Mouse (Mus musculus) lung, embryonic 16.5 days (tissue): Measurements from ENCODE around the gene Celsr1. TPM values are rescaled to one million over a fixed set of nuclear protein-coding genes. Genes with fewer than 3 reads are reported as not detected.

ENCODE experiments used
- ATAC-seq: fragments of 200-750 bp; cut with Nextera tagmentation; 2 replicates; pipeline ENCODE4 v1.8.0; 2017; ENCODE audit warnings: low read depth, mild to moderate bottlenecking, moderate library complexity
- H3K27ac ChIP-seq: fragments of 300-500 bp; sonication (generic); 2 replicates; pipeline ENCODE4 v1.5.1; 2014; ENCODE audit warnings: mild to moderate bottlenecking, control low read depth, low read length
- H3K27me3 ChIP-seq: fragments of 300-500 bp; sonication (generic); 2 replicates; pipeline ENCODE4 v1.6.1; 2014; ENCODE audit warnings: low read depth, low read length, mixed read lengths; ENCODE audit not compliant: control insufficient read depth, insufficient read depth
- H3K36me3 ChIP-seq: fragments of 300-500 bp; sonication (generic); 2 replicates; pipeline ENCODE4 v1.6.1; 2014; ENCODE audit warnings: low read length; ENCODE audit not compliant: control insufficient read depth, insufficient read depth
- H3K4me1 ChIP-seq: fragments of 300-500 bp; sonication (generic); replicated peaks from 2 replicates; pipeline ENCODE4 v1.6.1; 2014; ENCODE audit warnings: low read length, mixed read lengths; ENCODE audit not compliant: control insufficient read depth, insufficient read depth
- H3K4me2 ChIP-seq: fragments of 300-500 bp; sonication (generic); 2 replicates; pipeline ENCODE4 v1.6.1; 2014; ENCODE audit warnings: low read depth, low read length, control low read depth
- H3K4me3 ChIP-seq: fragments of 300-500 bp; sonication (generic); 2 replicates; pipeline ENCODE4 v1.5.1; 2014; ENCODE audit warnings: mild to moderate bottlenecking, low read length, control low read depth
- H3K9ac ChIP-seq: fragments of 300-500 bp; sonication (generic); 2 replicates; pipeline ENCODE4 v1.6.1; 2014; ENCODE audit warnings: low read length, control low read depth
- H3K9me3 ChIP-seq: fragments of 300-500 bp; sonication (generic); 2 replicates; pipeline ENCODE4 v1.6.1; 2016; ENCODE audit warnings: low read length; ENCODE audit not compliant: control insufficient read depth
- WGBS: fragments of 180-500 bp; shearing (Covaris S2); extraction: QIAGEN DNeasy Blood & Tissue Kit; methylation state at CpG from one replicate; pipeline ENCODE4 v1.1.7; 2014; 5-methylcytosine and 5-hydroxymethylcytosine counted together
- polyA plus RNA-seq: library from polyadenylated mRNA; unstranded; fragments of >200 nt; fragmentation: Nextera tagmentation; extraction: Ambion mirVana; gene quantifications from 2 replicates; pipeline ENCODE4 v1.2.1, GENCODE M21; 2015

Gene Celsr1
- polyA plus RNA-seq, 1 experiment from 2014 or later = 3.6 TPM

DNA sequence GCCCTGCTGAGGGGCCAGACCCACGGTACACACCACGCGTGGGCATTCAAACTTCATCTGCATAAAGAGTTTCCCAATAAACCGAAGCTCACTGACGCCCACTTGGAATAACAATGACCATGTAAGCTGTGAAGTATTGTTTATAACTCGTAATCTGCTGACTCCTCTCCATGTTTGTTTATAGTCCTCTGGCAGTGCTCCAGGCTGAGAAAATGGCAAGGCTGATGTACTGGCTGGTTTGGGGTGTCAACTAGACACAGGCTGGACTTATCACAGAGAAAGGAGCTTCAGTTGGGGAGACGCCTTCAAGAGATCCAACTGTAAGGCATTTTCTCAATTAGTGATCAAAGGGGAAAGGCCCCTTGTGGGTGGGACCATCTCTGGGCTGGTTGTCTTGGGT lies 18.6 kb downstream of the Celsr1 start:
- Histone ChIP-seq H3K4me1 (peaks cover 19% of the 10 kb centered on the region), H3K9me3 (peaks cover 7% of the 10 kb centered on the region; the same call in 1 of the 2 replicates), H3K27me3 (no peaks in the 10 kb centered on the region), H3K9ac (no peak overlapping the region), H3K4me2 (no peak overlapping the region), H3K27ac (no peak overlapping the region), H3K36me3 (peaks cover 3% of the 10 kb centered on the region; the same call in 1 of the 2 replicates), H3K4me3 (no peak overlapping the region)
- ATAC-seq = no peak
- WGBS = 48% methylated on average over 7 of the region's 7 CpGs

GRCm38 (mm10) chr15:86013656-86014055 lies 19.9 kb downstream of the Celsr1 start:
- no peak overlapping the region for H3K9ac ChIP-seq
- H3K27me3 ChIP-seq = no peaks in the 10 kb centered on the region
- ATAC-seq = no peak
- peaks cover 17% of the 10 kb centered on the region for H3K4me1 ChIP-seq
- no peak overlapping the region for H3K4me3 ChIP-seq
- 48% methylated on average over 10 of the region's 10 CpGs for WGBS
- H3K27ac ChIP-seq = no peak overlapping the region
- no peaks in the 10 kb centered on the region for H3K36me3 ChIP-seq
- 0 out of 2 replicates have a peak, but pooled peaks cover 2% of the 10 kb centered on the region for H3K9me3 ChIP-seq
- no peak overlapping the region for H3K4me2 ChIP-seq

- no peak overlapping the region for H3K4me2 ChIP-seq
- no peak overlapping the region for H3K4me3 ChIP-seq
- 41% methylated on average over 2 of the region's 2 CpGs for WGBS
Measured at GRCm38 (mm10) chr15:86013130-86013529, 20.4 kb downstream of the Celsr1 start.

DNA sequence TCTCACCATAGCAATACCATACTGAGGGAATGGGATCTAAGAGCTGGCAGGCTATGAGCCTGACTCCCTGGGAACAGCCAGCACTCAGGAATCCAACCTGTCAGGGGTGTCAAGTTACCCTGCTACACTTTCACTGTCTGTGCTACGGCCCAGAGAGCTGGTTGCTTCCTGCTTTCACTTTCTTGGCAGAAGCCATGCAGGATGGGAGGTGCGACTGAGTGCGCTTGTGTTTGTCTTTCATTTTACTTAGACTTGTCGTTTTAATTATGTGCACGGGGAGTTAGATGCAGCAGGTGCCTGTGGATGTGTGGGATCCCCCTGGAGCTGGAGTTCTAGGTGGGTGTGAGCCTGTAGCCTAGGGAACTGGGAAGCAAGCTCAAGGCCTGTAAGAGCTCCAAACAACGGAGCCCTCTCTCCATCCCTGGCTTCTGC lies 25.9 kb downstream of the Celsr1 start:
- peak overlapping the region; percentile 35 for H3K4me2 ChIP-seq
- H3K9ac ChIP-seq = no peak overlapping the region
- no peaks in the 10 kb centered on the region for H3K9me3 ChIP-seq
- ATAC-seq = peak; percentile 82
- no peaks in the 10 kb centered on the region for H3K27me3 ChIP-seq
- H3K4me3 ChIP-seq = no peak overlapping the region
- H3K27ac ChIP-seq = peak overlapping the region; percentile 56
- no peaks in the 10 kb centered on the region for H3K36me3 ChIP-seq
- peaks cover 25% of the 10 kb centered on the region for H3K4me1 ChIP-seq
- 5% methylated on average over 6 of the region's 6 CpGs for WGBS

More at GRCm38 (mm10) chr15:86013130-86013529, 20.4 kb downstream of the Celsr1 start:
- 0 out of 2 replicates have a peak, but pooled peaks cover 2% of the 10 kb centered on the region for H3K9me3 ChIP-seq
- no peak overlapping the region for H3K9ac ChIP-seq
- H3K36me3 ChIP-seq = no peaks in the 10 kb centered on the region
- ATAC-seq = no peak
- H3K27ac ChIP-seq = no peak overlapping the region
- no peaks in the 10 kb centered on the region for H3K27me3 ChIP-seq
- H3K4me1 ChIP-seq = peaks cover 19% of the 10 kb centered on the region

DNA sequence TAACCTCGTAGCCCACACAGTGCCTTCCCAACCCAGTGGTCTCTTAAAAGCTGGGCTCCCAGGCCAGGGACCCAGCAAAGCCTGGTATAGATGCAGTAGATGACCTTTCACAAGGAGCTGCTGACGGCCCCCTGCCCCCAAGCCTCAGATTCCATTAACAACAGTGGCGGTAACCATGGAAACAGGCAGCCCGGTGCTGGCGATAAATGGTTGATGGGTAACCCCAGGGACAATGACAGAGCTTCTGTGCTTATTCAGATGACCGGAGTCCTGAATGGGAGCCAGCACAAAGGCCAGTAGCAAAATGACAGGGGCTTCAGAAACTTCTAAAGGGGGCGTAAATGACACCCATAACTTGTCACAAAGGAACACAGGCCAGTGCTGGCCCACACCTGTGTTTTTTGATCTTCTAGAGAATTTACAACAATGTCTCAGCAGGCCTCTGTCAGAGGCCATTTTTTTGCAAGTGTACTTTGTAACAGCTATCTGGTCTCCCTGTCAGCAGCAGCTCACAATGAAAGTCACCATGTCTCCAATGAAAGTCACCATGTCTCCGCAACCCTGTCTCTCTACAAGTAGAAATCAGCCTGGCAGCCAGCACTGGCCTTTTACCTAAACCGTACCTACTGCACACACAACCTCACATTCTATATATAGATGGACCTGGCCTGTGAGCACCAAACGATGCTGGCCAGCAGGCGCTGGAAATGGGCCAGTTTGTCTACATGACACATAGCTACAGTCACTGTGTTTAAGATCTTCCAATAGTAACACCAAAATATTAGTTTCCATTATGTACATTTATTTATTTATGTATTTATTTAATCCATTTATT lies 27.7 kb downstream of the Celsr1 start:
- H3K9me3 ChIP-seq = no peaks in the 10 kb centered on the region
- 29% methylated on average over 11 of the region's 11 CpGs for WGBS
- no peaks in the 10 kb centered on the region for H3K36me3 ChIP-seq
- no peak overlapping the region for H3K9ac ChIP-seq
- no peaks in the 10 kb centered on the region for H3K27me3 ChIP-seq
- no peak overlapping the region for H3K4me2 ChIP-seq
- H3K27ac ChIP-seq = no peak overlapping the region
- peaks cover 25% of the 10 kb centered on the region for H3K4me1 ChIP-seq
- H3K4me3 ChIP-seq = no peak overlapping the region
- no peak for ATAC-seq

DNA sequence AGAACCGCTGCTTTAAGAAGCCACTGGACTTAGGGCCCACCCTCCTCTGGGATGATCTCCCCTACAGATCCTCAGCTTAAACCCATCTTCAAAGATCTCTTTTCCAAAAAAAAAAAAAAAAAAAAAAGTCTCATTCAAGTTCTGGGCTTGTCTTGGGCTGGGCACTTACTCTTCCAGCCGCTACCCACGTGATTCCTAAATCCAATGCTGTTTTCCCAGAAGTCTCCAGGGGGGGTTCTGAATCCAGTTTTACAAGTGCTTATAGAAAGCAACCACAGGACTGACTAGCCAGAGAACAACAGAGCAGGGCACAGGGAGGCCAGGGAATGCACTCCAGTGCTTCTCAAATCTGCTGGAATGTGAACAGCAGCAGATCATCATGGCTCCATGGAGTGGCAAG lies 29.5 kb downstream of the Celsr1 start:
- WGBS = 76% methylated on average over 3 of the region's 3 CpGs
- peak; percentile 43; the same call in 1 of the 2 replicates for ATAC-seq
- no peak overlapping the region for H3K4me2 ChIP-seq
- no peaks in the 10 kb centered on the region for H3K9me3 ChIP-seq
- H3K9ac ChIP-seq = no peak overlapping the region
- no peak overlapping the region for H3K4me3 ChIP-seq
- H3K36me3 ChIP-seq = no peaks in the 10 kb centered on the region
- H3K27me3 ChIP-seq = no peaks in the 10 kb centered on the region
- peaks cover 35% of the 10 kb centered on the region for H3K4me1 ChIP-seq
- peak overlapping the region; percentile 1 for H3K27ac ChIP-seq

GRCm38 (mm10) chr15:86000706-86001292 lies 32.8 kb downstream of the Celsr1 start:
- Histone ChIP-seq H3K4me1 (peaks cover 32% of the 10 kb centered on the region), H3K27ac (peak overlapping the region; percentile 54; the same call in 1 of the 2 replicates), H3K4me3 (no peak overlapping the region), H3K4me2 (no peak overlapping the region), H3K9ac (no peak overlapping the region), H3K36me3 (no peaks in the 10 kb centered on the region), H3K27me3 (no peaks in the 10 kb centered on the region), H3K9me3 (no peaks in the 10 kb centered on the region)
- ATAC-seq = peak; percentile 61
- 63% methylated on average over 5 of the region's 5 CpGs for WGBS

DNA sequence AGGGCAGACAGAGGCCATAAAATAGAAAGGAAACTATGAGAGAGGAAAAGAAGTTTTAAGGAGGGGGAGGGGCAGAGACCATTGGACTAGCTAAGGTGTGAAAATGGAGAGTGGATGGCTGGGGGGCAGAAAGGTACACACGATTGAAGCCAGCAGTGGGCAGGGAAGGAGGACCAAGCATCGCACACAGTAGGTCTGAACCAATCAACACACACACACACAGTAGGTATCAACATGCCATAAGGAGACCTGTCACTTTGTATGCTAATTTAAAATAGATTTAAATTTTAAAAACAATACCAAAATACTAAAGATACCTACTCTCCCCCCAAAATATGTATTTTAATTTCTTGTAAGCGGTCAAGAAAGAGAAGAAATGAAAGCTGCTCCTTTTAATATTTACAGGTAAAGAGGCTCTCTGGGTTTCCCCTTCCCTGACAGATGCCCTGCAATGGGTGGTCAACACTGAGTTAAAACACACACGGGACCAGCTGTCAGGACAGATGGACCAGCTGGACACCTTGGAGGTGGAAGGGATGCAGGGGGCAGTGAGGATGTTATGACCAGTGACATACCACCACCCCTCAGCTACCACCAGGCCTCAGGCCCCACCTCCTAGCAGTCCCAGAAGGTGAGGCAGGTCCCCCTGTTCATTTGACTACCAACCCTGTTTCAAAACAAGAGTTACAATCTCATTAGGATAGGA lies 34.9 kb downstream of the Celsr1 start:
- H3K36me3 ChIP-seq = no peaks in the 10 kb centered on the region
- no peaks in the 10 kb centered on the region for H3K27me3 ChIP-seq
- peaks cover 33% of the 10 kb centered on the region for H3K4me1 ChIP-seq
- H3K9me3 ChIP-seq = no peaks in the 10 kb centered on the region
- H3K27ac ChIP-seq = no peak overlapping the region
- WGBS = 62% methylated on average over 4 of the region's 4 CpGs
- H3K4me2 ChIP-seq = no peak overlapping the region
- no peak overlapping the region for H3K4me3 ChIP-seq
- ATAC-seq = no peak
- H3K9ac ChIP-seq = no peak overlapping the region
